Mouse (Mus musculus) spleen, postnatal 14 days (tissue): ENCODE measurements around the gene Col26a1.
"Not testable (repeated sequence)": the region's sequence is repeated elsewhere in the genome, so short reads cannot be mapped to it uniquely, and the experiment has no call there.

Source experiments
- DNase-seq, 2 experiments: peaks; one replicate each; pipeline ENCODE4 v3.0.0; 2021 to 2022; ENCODE audit warnings: low spot score in 2 of 2

Col26a1 gene

GRCm38 (mm10) chr5:136753176-136753575, 129.8 kb downstream of the Col26a1 start:
- not testable (repeated sequence) for DNase-seq

- DNase-seq, result no peak
Measured at GRCm38 (mm10) chr5:136752104-136752503, 130.9 kb downstream of the Col26a1 start.

- no peak for DNase-seq
Measured at GRCm38 (mm10) chr5:136746596-136746995, 136.4 kb downstream of the Col26a1 start.

- no peak for DNase-seq
Measured at GRCm38 (mm10) chr5:136738918-136739317, 144.1 kb downstream of the Col26a1 start.

GRCm38 (mm10) chr5:136726271-136726670, 156.7 kb downstream of the Col26a1 start:
- not testable (repeated sequence) for DNase-seq

- DNase-seq, result no peak
Measured at GRCm38 (mm10) chr5:136721596-136721995, 161.4 kb downstream of the Col26a1 start.

- no peak for DNase-seq
Measured at GRCm38 (mm10) chr5:136718656-136719055, 164.4 kb downstream of the Col26a1 start.

GRCm38 (mm10) chr5:136717573-136717854, 165.5 kb downstream of the Col26a1 start:
- no peak for DNase-seq

- DNase-seq, result no peak
Measured at GRCm38 (mm10) chr5:136716696-136717572, 166.1 kb downstream of the Col26a1 start.

- peak; percentile 23 to 57 for DNase-seq
Measured at GRCm38 (mm10) chr5:136714879-136715278, 168.1 kb downstream of the Col26a1 start.

GRCm38 (mm10) chr5:136714232-136714875, 168.7 kb downstream of the Col26a1 start:
- no peak for DNase-seq

GRCm38 (mm10) chr5:136710742-136711141, 172.3 kb downstream of the Col26a1 start:
- no peak for DNase-seq

GRCm38 (mm10) chr5:136708116-136708515, 174.9 kb downstream of the Col26a1 start:
- DNase-seq, result no peak

GRCm38 (mm10) chr5:136706803-136707202, 176.2 kb downstream of the Col26a1 start:
- peak; percentile 35 to 67 for DNase-seq

GRCm38 (mm10) chr5:136705532-136705931, 177.5 kb downstream of the Col26a1 start:
- peak in 1 of 2 experiments; percentile 11 for DNase-seq

GRCm38 (mm10) chr5:136704151-136704550, 178.9 kb downstream of the Col26a1 start:
- no peak for DNase-seq

GRCm38 (mm10) chr5:136703751-136704150, 179.3 kb downstream of the Col26a1 start:
- DNase-seq, result peak; percentile 52 to 75

- DNase-seq, result no peak
Measured at GRCm38 (mm10) chr5:136702159-136702725, 180.8 kb downstream of the Col26a1 start.

GRCm38 (mm10) chr5:136697618-136698017, 185.4 kb downstream of the Col26a1 start:
- no peak for DNase-seq

GRCm38 (mm10) chr5:136696516-136696915, 186.5 kb downstream of the Col26a1 start:
- no peak for DNase-seq

GRCm38 (mm10) chr5:136694976-136695375, 188.0 kb downstream of the Col26a1 start:
- DNase-seq, result no peak

- no peak for DNase-seq
Measured at GRCm38 (mm10) chr5:136693418-136693817, 189.6 kb downstream of the Col26a1 start.

GRCm38 (mm10) chr5:136692784-136693183, 190.2 kb downstream of the Col26a1 start, which contains the start of gene Myl10:
TSS of gene Myl10 (plus strand) at chr5:136693146.
- DNase-seq, result no peak
